Comparison of ENCODE assay signal across 9 mouse cellular contexts in the genomic region with DNA sequence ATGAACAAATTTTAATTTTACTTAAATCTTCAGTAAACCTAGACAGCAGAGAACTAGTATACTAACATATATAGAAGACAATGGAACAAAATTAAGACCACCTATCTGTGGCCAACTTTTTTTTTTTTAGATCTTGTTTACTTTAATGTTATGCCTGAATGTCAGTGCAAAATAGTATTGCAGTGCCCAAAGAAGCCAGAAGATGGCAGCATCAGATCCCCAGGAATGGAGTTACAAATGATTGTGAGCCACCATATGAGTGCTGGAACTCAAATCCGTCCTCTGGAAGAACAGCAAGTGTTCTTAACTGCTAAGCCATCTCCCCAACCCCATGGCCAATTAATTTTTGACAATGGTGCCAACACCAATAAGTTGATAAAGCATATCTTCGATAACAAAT. TPM values are rescaled to one million over a fixed set of nuclear protein-coding genes. Genes with fewer than 3 reads are reported as not detected.
DNase-seq lines count a peak whose midpoint lies in the region; ATAC-seq lines count a peak whose summit lies in the region.
"Had no signal": no experiment of that assay in that cellular context is flagged by ENCODE, and none has a peak within 500 bp of the region (broad histone marks: within the 10 kb centered on the region; RNA-seq: fewer than 3 reads in every experiment).

No protein-coding gene starts in this region.

- no peak overlapping the region for H3K4me2 ChIP-seq in liver, embryonic 12.5 days
- H3K4me2 ChIP-seq: liver, embryonic 15.5 days had no signal

- no peaks in the 10 kb centered on the region for H3K36me3 ChIP-seq in liver, embryonic 12.5 days
- H3K36me3 ChIP-seq: liver, embryonic 15.5 days had no signal

- no peak overlapping the region for H3K4me3 ChIP-seq in liver, embryonic 12.5 days
- H3K4me3 ChIP-seq: liver, embryonic 15.5 days had no signal

- H3K27ac ChIP-seq in liver, embryonic 12.5 days: no peak overlapping the region
- H3K27ac ChIP-seq: liver, embryonic 15.5 days had no signal

- ATAC-seq in liver, embryonic 12.5 days: no peak

- H3K9ac ChIP-seq in liver, embryonic 12.5 days: no peak overlapping the region
- H3K9ac ChIP-seq: liver, embryonic 15.5 days had no signal

- H3K4me1 ChIP-seq in liver, embryonic 12.5 days: peaks cover 12% of the 10 kb centered on the region; the same call in 1 of the 2 replicates
- H3K4me1 ChIP-seq: liver, embryonic 15.5 days had no signal

- peak; percentile 36 to 77 for DNase-seq in adrenal gland, adult (ENCODE audit: inconsistent age in 2 of 2, low spot score in 1 of 2)
- no peak for DNase-seq in adrenal gland, adult 8-10 months
- DNase-seq in liver: peak; percentile 41
- DNase-seq in adrenal gland, postnatal 14 days: peak; percentile 55
- peak; percentile 27 for DNase-seq in forelimb bud, embryonic 11.5 days (ENCODE audit: low read depth, low spot score)
- peak; percentile 29 to 46 for DNase-seq in lung, adult 18-20 months
- DNase-seq in thymus, postnatal 14 days: peak; percentile 58

- H3K9me3 ChIP-seq in liver, embryonic 12.5 days (replicated peaks): no peaks in the 10 kb centered on the region
- H3K9me3 ChIP-seq: liver, embryonic 15.5 days had no signal

- 34% methylated on average over 2 of the region's 2 CpGs for WGBS in liver, embryonic 12.5 days (ENCODE audit: insufficient replicate concordance)

- H3K27me3 ChIP-seq in liver, embryonic 12.5 days (replicated peaks): no peaks in the 10 kb centered on the region
- H3K27me3 ChIP-seq: liver, embryonic 15.5 days had no signal

RNA-seq across cellular contexts. Expression of gene Rbbp7, which starts 40.6 kb away (rescaled TPM):
- total RNA-seq in adrenal gland, adult 8-10 months (2022): 100 to 1,000 TPM; 171 to 259 (median 210) TPM
- 289 and 294 TPM in 2 replicates for polyA plus RNA-seq in liver, embryonic 12.5 days (2016; fragmentation: Nextera tagmentation; extraction: Ambion mirVana)
- total RNA-seq in adrenal gland, postnatal 14 days (2021): 168 and 178 TPM in 2 replicates
